Mouse (Mus musculus) liver, adult 2 months (tissue): ENCODE measurements around the gene Ccdc148. TPM values are rescaled to one million over a fixed set of nuclear protein-coding genes. Genes with fewer than 3 reads are reported as not detected.

Experiments used
- DNase-seq: peaks from one replicate; pipeline ENCODE4 v3.0.0-alpha.2; 2011; ENCODE audit warnings: low read depth, low spot score; ENCODE audit errors: extremely low read depth
- H3K27ac ChIP-seq: fragments of 200-500 bp; replicated peaks from 2 replicates; pipeline ENCODE4 v1.5.1; 2012; ENCODE audit warnings: low read depth, mild to moderate bottlenecking, control low read depth, inconsistent platforms, low read length; ENCODE audit not compliant: insufficient read depth
- H3K27me3 ChIP-seq: fragments of 200-500 bp; 2 replicates; pipeline ENCODE4 v1.6.1; 2012; ENCODE audit warnings: mild to moderate bottlenecking, moderate library complexity, low read length, inconsistent platforms; ENCODE audit not compliant: control insufficient read depth, insufficient read depth
- H3K36me3 ChIP-seq: fragments of 200-500 bp; 2 replicates; pipeline ENCODE4 v1.6.1; 2012; ENCODE audit warnings: low read length, inconsistent platforms; ENCODE audit not compliant: control insufficient read depth, insufficient read depth
- H3K4me1 ChIP-seq: fragments of 200-500 bp; 2 replicates; pipeline ENCODE4 v1.6.1; 2011; ENCODE audit warnings: low read length; ENCODE audit not compliant: control insufficient read depth, insufficient read depth
- H3K4me3 ChIP-seq: fragments of 200-500 bp; 2 replicates; pipeline ENCODE4 v1.5.1; 2011; ENCODE audit warnings: low read depth, mild to moderate bottlenecking, control low read depth, low read length, moderate library complexity; ENCODE audit not compliant: insufficient read depth
- H3K79me2 ChIP-seq: fragments of 200-500 bp; 2 replicates; pipeline ENCODE4 v1.6.1; 2012; ENCODE audit warnings: inconsistent platforms, mild to moderate bottlenecking, low read length, moderate library complexity; ENCODE audit not compliant: control insufficient read depth, insufficient read depth
- H3K9ac ChIP-seq: fragments of 200-500 bp; 2 replicates; pipeline ENCODE4 v1.6.1; 2012; ENCODE audit warnings: low read depth, mild to moderate bottlenecking, control low read depth, inconsistent platforms, low read length
- CTCF ChIP-seq: fragments of 200-500 bp; IDR thresholded peaks from 2 replicates; pipeline ENCODE4 v1.5.1; 2011; ENCODE audit warnings: low read depth, low read length, control low read depth
- POLR2A ChIP-seq: fragments of 200-500 bp; IDR thresholded peaks from 2 replicates; pipeline ENCODE4 v1.6.1; 2011; ENCODE audit warnings: low read length, control low read depth; ENCODE audit not compliant: insufficient read depth; ENCODE audit errors: extremely low read depth
- WGBS: fragments of 180-500 bp; shearing (Covaris S2); methylation state at CpG from one replicate; pipeline ENCODE4 v1.1.7; 2018; 5-methylcytosine and 5-hydroxymethylcytosine counted together
- polyA plus RNA-seq: library from polyadenylated mRNA; depleted of rRNA; stranded (reverse); fragments of >200 nt; gene quantifications from 2 replicates; pipeline ENCODE4 v1.2.3, GENCODE M21; 2012
- total RNA-seq: library from RNA; depleted of rRNA; stranded (reverse); fragments of >200 nt; gene quantifications from 2 replicates; pipeline ENCODE4 v1.2.3, GENCODE M21; 2014

The Ccdc148 gene
- total and polyA plus RNA-seq, 2 experiments: 0.05 to 0.92 TPM

DNA sequence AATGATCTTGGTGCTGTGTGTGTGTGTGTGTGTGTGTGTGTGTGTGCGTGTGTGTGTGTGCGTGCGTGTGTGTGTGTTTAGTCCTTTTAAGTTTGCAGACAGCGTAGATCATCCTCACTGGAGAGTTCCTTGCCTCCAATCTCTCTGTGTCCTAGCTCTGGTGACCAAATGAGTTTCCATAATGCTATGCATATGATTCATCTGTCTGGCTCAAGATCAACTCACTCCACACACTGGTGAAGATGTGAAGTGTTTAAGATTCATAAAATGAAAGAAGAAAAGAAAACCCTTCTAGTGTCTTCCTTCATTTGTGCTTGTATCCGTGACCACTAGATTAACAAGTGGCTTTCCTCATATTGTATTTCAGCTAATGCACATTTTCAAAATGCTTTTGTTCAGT, 153.1 kb downstream of the Ccdc148 start:
- 92% methylated on average over 5 of the region's 5 CpGs for WGBS
- H3K4me1 ChIP-seq: no peaks in the 10 kb centered on the region
- H3K27me3 ChIP-seq: no peaks in the 10 kb centered on the region
- no peak for DNase-seq
- no peaks in the 10 kb centered on the region for H3K36me3 ChIP-seq
- H3K9ac ChIP-seq: no peak overlapping the region
- no peak overlapping the region for H3K27ac ChIP-seq
- no peaks in the 10 kb centered on the region for H3K79me2 ChIP-seq
- TF ChIP-seq POLR2A: no peak
- TF ChIP-seq CTCF: no peak
- no peak overlapping the region for H3K4me3 ChIP-seq

DNA sequence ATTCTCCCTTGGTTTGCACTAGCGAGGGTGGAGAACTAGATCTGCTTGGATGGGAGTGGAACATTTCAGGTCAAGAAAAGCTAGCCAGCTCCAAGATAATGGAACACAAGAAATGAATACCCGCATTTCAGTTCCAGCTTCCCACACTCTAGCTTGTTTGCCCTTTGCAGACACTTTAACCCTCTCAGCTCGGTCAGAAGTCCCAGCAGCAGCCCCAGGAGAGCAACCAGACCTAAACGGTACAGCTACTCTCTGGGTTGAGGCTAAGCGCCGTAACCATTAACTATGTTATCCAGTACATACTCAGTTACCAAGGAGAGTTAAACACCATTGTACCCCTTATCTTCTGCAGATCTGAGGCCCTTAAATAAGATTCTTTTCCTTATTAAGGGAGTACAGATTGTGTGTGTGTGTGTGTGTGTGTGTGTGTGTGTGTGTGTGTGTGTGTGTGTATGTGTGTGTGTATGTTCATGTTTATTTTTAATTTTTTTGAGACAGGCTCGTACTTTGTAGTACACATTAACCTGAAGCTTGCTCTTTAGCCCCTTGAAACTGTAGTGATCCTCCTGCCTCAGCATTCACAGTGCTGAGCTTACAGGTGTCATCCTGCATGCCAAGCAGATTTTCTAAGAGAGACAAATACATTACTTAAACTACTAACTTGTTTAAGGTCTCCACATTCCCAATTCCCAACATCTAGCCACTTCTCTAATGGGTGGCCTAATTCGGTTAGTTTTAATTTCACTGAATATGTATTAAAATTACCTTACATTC, 153.7 kb downstream of the Ccdc148 start:
- H3K4me3 ChIP-seq: no peak overlapping the region
- H3K79me2 ChIP-seq: no peaks in the 10 kb centered on the region
- no peak for DNase-seq
- H3K36me3 ChIP-seq: no peaks in the 10 kb centered on the region
- no peaks in the 10 kb centered on the region for H3K27me3 ChIP-seq
- 86% methylated on average over 8 of the region's 8 CpGs for WGBS
- TF ChIP-seq POLR2A: no peak
- TF ChIP-seq CTCF: no peak
- H3K4me1 ChIP-seq: no peaks in the 10 kb centered on the region
- no peak overlapping the region for H3K9ac ChIP-seq
- H3K27ac ChIP-seq: no peak overlapping the region

DNA sequence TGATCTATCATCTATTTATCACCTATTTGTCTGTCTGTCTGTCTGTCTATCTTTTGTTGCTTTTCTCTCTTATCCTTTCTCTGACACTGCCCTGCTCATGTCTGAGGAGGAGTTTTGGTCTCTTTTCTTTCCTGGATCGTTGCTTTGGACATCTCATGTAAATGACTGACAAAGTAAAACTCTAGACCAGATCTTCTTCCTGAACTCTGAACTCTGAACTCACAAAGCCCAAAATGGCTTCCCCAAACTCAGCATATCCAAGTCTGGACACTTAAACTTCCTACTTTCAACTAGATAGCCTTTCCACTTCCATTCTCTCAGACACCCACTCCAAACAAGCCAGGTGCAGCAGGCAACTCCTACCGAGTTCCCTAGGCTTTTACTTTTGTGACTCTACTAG, 163.3 kb downstream of the Ccdc148 start:
- DNase-seq: no peak
- Histone ChIP-seq H3K27ac (no peak overlapping the region), H3K4me3 (no peak overlapping the region), H3K79me2 (no peaks in the 10 kb centered on the region), H3K27me3 (no peaks in the 10 kb centered on the region), H3K4me1 (no peaks in the 10 kb centered on the region), H3K9ac (no peak overlapping the region), H3K36me3 (no peaks in the 10 kb centered on the region)
- 63% methylated on average over 2 of the region's 2 CpGs for WGBS
- no peak for TF ChIP-seq CTCF
- TF ChIP-seq POLR2A: no peak

DNA sequence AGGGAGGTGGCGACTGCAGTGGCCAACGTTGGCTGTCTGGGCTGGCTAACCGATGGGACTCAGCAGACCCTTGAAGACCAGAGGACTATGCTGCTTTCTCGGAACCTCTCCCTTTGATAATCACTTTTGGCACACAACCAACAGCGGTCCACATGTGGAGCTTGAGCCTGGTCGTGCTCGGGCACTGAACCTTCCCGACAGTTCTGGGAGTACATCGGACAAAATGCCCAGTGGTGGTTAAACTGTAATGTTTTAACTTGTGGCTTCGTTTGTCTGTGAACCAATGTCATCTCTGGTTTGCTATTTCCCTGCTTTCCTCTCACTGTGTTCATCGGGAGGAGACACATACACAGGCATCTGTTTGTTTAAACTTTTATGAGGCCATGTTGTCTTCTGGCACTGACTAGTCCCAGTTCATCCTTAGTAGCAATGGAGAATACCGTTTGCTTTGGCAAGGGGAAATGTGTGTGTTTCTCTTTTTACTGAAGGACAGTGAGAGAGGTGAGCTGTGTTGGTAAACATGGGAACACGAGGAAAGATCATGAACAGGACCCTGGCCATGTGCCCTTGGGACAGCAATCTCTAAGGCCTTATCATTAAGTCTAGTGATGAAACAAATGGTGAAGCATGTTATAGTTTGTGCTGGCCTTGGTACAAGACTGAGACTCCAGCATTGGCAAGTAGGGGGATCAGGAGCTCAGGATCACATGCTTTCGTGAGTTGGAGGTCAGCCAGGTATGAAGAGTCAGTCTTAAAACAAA, 167.9 kb downstream of the Ccdc148 start:
- Histone ChIP-seq H3K9ac (peak overlapping the region; percentile 53), H3K4me3 (peak overlapping the region; percentile 45), H3K27ac (peak overlapping the region; percentile 90), H3K36me3 (no peaks in the 10 kb centered on the region), H3K79me2 (no peaks in the 10 kb centered on the region), H3K27me3 (no peaks in the 10 kb centered on the region), H3K4me1 (peaks cover 2% of the 10 kb centered on the region; the same call in 1 of the 2 replicates)
- TF ChIP-seq POLR2A: no peak
- TF ChIP-seq CTCF: no peak
- DNase-seq: peak; percentile 100
- WGBS: 17% methylated on average over 14 of the region's 14 CpGs

DNA sequence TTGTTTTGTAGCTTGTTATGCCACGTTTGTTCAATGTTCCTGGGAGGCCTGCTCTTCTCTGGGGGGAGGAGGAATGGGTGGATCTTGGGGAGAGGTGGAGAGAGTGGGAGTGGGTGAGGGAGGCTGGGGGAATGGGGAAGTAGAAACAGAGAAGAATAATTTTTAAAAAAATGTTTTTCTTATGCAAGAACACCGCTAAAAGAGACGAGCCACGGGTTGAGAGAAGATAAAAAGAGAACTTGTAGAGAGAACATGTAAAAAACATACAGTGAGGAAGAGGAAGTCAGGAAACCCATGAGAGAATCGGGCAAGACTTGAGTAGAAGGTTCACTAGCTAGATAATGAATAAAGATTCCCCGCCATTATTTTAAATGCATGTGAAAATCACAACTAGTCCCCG, 182.4 kb downstream of the Ccdc148 start:
- H3K9ac ChIP-seq: no peak overlapping the region
- H3K27ac ChIP-seq: no peak overlapping the region
- no peaks in the 10 kb centered on the region for H3K4me1 ChIP-seq
- peak; percentile 19 for DNase-seq
- no peak overlapping the region for H3K4me3 ChIP-seq
- H3K36me3 ChIP-seq: no peaks in the 10 kb centered on the region
- H3K27me3 ChIP-seq: no peaks in the 10 kb centered on the region
- WGBS: 86% methylated on average over 7 of the region's 7 CpGs
- no peaks in the 10 kb centered on the region for H3K79me2 ChIP-seq
- TF ChIP-seq CTCF (no peak), POLR2A (no peak)
